Mouse (Mus musculus): ENCODE data around the gene Dmrt2.

- TF ChIP-seq POLR2A (IDR thresholded peaks at IDR 0.05; ENCODE audit: insufficient read depth, low read depth, low read length) (no peak), EP300 (IDR thresholded peaks at IDR 0.05; ENCODE audit: insufficient read depth, low read depth, low read length) (no peak), CTCF (IDR thresholded peaks at IDR 0.05) (peak; percentile 51)
These were observed 41.2 kb downstream of the Dmrt2 start for GRCm38 (mm10) chr19:25713382-25713781.

Measured in heart, adult 2 months (tissue).